Mouse (Mus musculus): ENCODE measurements around the gene Fcamr.

Fcamr gene

DNA sequence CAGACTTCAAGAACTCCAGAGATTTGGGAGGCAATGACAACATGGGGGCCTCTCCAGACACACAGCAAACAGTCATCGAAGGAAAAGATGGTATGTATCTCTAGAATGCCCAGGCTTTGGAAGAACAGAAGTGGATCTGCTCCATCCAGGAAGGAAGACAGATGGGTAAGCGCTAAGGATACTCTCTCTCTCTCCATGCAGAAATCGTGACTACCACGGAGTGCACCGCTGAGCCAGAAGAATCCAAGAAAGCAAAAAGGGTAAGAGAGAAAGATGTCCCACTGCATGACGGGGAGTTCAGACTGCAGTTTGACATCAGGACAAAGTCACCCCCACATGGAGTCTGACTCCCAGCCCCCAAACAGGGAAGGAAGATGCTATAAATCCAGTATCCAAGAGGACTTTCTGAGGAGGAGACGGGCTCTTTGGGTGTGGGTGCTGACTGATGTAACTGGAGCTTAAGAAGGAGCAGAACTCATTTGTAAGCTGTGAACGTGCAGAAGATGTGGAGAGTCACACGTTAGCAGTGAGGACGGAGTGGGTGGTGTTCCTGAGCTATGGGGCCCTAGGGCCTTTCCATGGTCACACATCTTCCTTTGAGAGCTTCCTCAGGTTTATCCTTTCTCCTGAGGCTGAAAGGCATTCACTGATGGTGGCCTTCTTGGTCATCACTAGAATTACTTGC lies 49.0 kb downstream of the Fcamr start:
- DNase-seq (ENCODE audit: low read depth in 1 of 2, low spot score in 2 of 2): no peak

GRCm38 (mm10) chr1:130850405-130850804 lies 49.7 kb downstream of the Fcamr start:
- no peak for DNase-seq (ENCODE audit: low read depth in 1 of 2, low spot score in 2 of 2)

- no peak for DNase-seq (ENCODE audit: low read depth in 1 of 2, low spot score in 2 of 2)
These were observed 54.1 kb downstream of the Fcamr start for GRCm38 (mm10) chr1:130854819-130855218.

DNA sequence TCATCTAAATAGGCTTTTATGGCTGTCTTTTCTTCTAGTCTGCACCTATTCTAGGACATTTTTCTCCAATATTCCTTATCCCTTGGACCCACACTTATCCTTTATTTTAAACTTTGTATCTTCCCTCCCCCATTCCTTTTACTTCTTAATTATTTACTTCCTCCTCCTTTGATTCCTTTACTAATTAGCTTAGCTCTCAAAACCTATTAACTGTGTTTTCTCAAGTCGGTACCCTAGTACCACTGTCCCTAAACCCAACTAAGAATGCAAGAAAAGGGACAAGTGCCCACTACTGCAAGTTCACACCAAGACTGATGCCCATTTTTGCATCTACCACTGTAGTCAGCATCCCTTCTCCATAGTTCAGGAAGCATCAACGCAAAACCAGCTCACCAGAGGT lies 55.0 kb downstream of the Fcamr start:
- DNase-seq (ENCODE audit: low read depth in 1 of 2, low spot score in 2 of 2): no peak

DNA sequence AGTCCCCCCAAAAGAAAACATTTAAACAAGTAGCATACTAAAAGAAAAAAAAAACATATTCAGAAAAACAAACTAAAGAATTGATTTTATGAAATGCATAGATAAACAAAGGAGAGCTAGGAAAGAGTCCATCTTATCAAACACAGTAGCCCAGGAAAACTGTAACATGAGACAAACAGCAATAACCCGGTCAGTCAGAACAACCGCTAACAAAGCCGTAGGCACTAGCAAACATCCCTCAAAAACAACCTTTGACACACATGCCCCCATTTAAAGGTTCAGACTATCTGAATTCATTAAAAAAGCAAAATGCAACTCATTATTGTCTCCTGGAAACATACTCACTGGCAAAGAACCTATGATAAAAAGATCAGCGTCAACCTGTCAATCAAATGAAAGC lies 56.8 kb downstream of the Fcamr start:
- DNase-seq (ENCODE audit: low read depth in 1 of 2, low spot score in 2 of 2): no peak

- no peak for DNase-seq (ENCODE audit: low read depth in 1 of 2, low spot score in 2 of 2)
These were observed 63.5 kb downstream of the Fcamr start for GRCm38 (mm10) chr1:130864238-130864637.

Measured in monocyte, adult 2 months (primary cell).